Mouse (Mus musculus): ENCODE data around the gene Spg7.

DNA sequence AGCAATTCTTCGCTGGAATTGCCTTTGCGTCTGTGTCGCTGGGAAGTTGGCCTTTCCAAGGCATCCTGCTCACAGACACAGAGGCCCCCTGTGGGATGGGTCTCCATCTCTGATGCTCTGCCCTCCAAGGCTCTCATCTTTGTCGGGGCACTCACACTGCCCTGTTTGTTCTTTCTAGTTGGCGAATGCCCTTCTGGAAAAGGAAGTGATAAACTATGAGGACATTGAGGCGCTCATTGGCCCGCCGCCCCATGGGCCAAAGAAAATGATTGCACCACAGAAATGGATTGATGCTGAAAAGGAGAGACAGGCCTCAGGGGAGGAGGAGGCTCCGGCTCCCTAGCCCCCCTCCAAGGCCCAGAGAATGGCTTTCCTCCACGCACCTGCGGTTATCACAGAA, 34.5 kb downstream of the Spg7 start:
- TF ChIP-seq CTCF (IDR thresholded peaks at IDR 0.05) (no peak), POLR2A (IDR thresholded peaks at IDR 0.05; ENCODE audit: insufficient read depth, low read depth, low read length) (no peak), EP300 (IDR thresholded peaks at IDR 0.05; ENCODE audit: insufficient read depth, low read depth, low read length) (no peak)

Data from heart, adult 2 months (tissue).